Mouse (Mus musculus): ENCODE measurements around the gene Herc3. TPM values are rescaled to one million over a fixed set of nuclear protein-coding genes. Genes with fewer than 3 reads are reported as not detected.

Herc3 gene
- polyA plus RNA-seq, 1 experiment from 2014 or later, result 27.1 TPM

DNA sequence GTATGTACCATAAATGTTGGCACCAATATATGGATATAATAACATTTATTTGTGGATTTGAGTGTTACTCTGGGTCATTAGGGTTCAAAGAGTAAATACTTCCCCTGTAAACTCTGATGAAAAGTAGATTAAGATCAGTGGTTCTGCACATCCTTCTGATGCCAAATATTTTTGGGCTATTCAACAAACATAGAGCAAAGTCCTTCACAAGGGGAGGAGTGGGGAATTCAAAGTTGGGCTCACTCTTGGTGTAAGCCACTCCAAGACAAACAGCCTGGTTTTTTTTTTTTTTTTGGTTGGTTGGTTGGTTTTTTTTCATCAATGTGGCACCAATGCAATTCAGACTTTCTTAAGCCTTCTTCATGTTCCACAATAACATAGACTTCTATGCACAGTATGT, 106.5 kb downstream of the Herc3 start:
- no peak for TF ChIP-seq CTCF (IDR thresholded peaks at IDR 0.05)
- ATAC-seq, result no peak
- ChIA-PET CTCF (interaction anchor here (1.2 to 1.9 kb wide), 3 partner anchors 16 to 35 kb away, joined by 3 to 4 read pairs (median 4); no protein-coding TSS in a partner anchor), POLR2A (no interaction called here)
- H3K27me3 ChIP-seq, result no peaks in the 10 kb centered on the region
- no peak for DNase-seq (ENCODE audit: low read depth, low spot score)
- in situ Hi-C loops (cut with MboI; ENCODE audit: low pct_unique_long_range_greater_than_20kb), result no loop called here

DNA sequence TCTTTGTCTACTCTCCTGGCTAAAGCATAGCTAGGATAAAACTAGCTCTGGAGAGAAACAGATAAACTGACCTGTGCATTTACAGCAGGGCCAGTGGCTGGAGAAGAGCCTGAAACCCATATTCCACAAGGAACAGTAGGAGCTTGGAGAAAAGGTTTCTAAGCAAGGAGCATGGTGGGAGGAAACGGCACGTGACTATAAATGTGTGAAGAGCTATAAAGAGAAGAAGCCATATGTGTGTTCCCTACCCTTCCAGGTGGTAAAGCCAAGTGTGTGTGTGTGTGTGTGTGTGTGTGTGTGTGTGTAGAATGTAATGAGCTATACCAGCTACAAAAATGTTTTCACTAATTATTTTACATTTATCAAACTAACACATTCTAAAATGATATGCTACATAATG, 111.0 kb downstream of the Herc3 start:
- H3K27me3 ChIP-seq, result no peaks in the 10 kb centered on the region
- TF ChIP-seq CTCF (IDR thresholded peaks at IDR 0.05), result no peak
- ChIA-PET POLR2A (no interaction called here), CTCF (interaction anchor here (1.4 kb wide), 1 partner anchor 9 kb away, joined by 4 read pairs; no protein-coding TSS in a partner anchor)
- no peak for ATAC-seq
- no peak for DNase-seq (ENCODE audit: low read depth, low spot score)
- in situ Hi-C loops (cut with MboI; ENCODE audit: low pct_unique_long_range_greater_than_20kb), result no loop called here

DNA sequence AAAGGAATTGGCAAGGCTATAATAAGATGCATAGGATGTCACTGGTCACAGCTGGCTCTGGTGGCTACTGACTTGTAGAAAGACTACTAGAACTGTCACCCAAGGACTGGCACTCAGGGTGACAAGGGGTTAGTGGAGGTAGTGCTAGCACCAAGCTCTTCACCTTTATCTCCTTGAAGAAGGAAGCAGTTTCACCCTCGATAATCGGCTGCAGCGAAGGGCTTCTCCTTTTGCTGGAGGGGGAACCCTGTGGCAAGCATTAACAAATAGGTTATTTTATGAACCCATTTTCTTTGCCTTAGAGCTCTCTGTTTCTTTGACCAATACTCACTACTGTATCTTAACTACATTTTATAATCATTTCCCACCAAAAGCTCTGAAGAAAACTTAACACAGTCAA, 112.7 kb downstream of the Herc3 start:
- ChIA-PET CTCF (interaction anchor here (1.2 to 1.7 kb wide), 2 partner anchors 15 to 252 kb away, joined by 3 to 4 read pairs; no protein-coding TSS in a partner anchor), POLR2A (no interaction called here)
- no peaks in the 10 kb centered on the region for H3K27me3 ChIP-seq
- in situ Hi-C loops (cut with MboI; ENCODE audit: low pct_unique_long_range_greater_than_20kb), result no loop called here
- DNase-seq (ENCODE audit: low read depth, low spot score) (no peak), ATAC-seq (no peak)
- no peak for TF ChIP-seq CTCF (IDR thresholded peaks at IDR 0.05)

DNA sequence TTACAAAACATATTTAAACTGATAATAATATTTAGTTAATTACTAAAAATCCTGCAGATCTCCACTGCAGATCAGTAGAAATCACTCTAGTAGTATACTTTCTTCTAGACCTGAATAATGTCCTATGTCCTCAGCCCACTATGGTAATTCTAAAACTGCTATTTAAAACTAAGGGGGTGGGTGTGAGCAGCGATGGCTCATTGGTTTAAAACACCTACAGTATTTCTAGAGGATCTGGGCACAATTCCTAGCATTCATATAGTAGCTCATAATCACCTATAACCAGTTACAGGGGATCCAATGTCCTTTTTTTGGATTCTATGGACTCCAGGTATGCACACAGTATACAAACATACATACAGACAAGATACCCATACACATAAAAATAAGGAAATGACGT, 115.0 kb downstream of the Herc3 start:
- in situ Hi-C loops (cut with MboI; ENCODE audit: low pct_unique_long_range_greater_than_20kb), result no loop called here
- no peak for TF ChIP-seq CTCF (IDR thresholded peaks at IDR 0.05)
- POLR2A ChIA-PET, result no interaction called here
- DNase-seq (ENCODE audit: low read depth, low spot score) (no peak), ATAC-seq (no peak)
- CTCF ChIA-PET, result no interaction called here
- no peaks in the 10 kb centered on the region for H3K27me3 ChIP-seq

DNA sequence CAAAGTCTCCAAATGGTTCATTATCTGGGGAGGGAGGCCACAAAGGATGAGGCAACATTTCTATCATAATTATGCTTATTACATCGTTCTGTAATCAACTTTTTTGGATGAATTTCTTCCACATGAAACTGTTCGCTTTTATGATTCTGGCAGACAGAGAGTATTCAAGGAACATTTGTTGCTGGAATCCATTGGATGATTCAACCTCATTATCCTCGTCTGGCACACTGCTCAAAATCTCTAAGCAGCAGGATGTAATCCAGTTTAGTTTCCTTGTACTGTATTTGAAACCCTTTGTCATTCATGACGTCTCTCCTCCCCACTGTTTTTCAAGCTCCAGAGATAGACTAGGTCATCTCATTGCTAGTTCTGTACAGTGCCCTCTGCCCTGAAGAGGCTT, 115.6 kb downstream of the Herc3 start:
- ChIA-PET POLR2A (no interaction called here), CTCF (interaction anchor here (1.2 kb wide), 1 partner anchor 10 kb away, joined by 3 read pairs; no protein-coding TSS in a partner anchor)
- H3K27me3 ChIP-seq, result no peaks in the 10 kb centered on the region
- no peak for TF ChIP-seq CTCF (IDR thresholded peaks at IDR 0.05)
- in situ Hi-C loops (cut with MboI; ENCODE audit: low pct_unique_long_range_greater_than_20kb), result no loop called here
- ATAC-seq (no peak), DNase-seq (ENCODE audit: low read depth, low spot score) (no peak)

DNA sequence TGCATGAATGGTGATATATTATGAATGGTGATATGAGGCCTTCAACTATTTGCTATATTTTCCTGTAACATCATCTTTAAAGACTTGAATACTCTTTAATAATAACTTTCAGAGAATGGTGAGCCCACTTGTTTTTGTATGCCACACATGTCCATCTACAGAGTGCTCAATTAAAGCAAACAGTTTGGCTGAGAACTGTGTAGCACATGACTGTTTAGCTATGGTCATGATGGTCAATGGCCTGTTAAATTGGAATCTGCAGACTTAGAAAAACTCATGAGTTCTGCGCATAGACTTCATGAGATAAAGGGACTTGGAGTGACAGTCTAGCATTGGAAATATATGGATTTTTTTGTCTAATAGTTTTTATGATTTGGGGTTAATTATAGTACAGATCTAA, 119.1 kb downstream of the Herc3 start:
- ChIA-PET CTCF (interaction anchor here (1.6 kb wide), 1 partner anchor 11 kb away, joined by 3 read pairs; no protein-coding TSS in a partner anchor), POLR2A (no interaction called here)
- no peak for ATAC-seq
- in situ Hi-C loops (cut with MboI; ENCODE audit: low pct_unique_long_range_greater_than_20kb), result no loop called here
- DNase-seq (ENCODE audit: low read depth, low spot score), result no peak
- no peaks in the 10 kb centered on the region for H3K27me3 ChIP-seq
- no peak for TF ChIP-seq CTCF (IDR thresholded peaks at IDR 0.05)

DNA sequence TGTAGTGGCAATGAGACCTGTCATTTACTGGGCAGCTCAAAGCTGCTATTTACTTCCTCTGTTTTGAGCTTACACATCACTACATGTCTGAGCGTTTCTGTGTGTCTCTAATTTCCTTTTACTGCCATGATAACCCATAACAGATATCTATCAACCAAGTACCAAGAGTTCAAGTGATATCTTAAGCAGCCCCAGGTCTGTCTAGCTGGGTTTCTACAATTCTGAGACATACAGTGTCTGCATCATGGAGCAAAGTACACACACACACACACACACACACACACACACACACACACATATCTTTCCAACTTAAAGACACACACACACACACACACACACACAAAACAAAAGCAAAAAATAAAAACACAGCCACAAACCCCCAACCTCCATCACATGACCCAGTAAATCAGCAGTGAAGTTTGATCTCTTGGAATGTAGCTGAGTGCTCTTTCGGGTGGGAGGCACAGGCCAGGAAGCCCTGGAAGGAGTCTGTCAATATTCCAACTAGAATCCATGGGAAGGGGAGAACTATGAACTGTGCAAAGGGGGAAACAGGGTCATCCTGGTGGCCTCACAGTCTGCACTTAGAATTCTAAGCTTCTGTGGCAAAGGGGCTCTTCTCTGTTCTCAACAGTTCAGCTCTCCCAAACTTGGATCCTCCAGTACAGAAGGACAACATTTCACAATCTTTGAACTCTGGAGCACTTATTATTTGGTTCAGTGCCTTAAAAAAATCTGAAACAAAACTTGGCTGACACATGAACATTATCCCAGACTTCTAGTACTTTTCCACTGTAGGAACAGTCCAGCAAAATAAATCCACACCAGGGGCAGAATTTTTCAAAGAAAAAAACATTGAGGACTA, 120.1 kb downstream of the Herc3 start:
- POLR2A ChIA-PET, result no interaction called here
- no peak for TF ChIP-seq CTCF (IDR thresholded peaks at IDR 0.05)
- in situ Hi-C loops (cut with MboI; ENCODE audit: low pct_unique_long_range_greater_than_20kb), result no loop called here
- H3K27me3 ChIP-seq, result no peaks in the 10 kb centered on the region
- peak; percentile 58 for ATAC-seq
- CTCF ChIA-PET, result interaction anchor here (1.6 to 1.8 kb wide), 2 partner anchors 10 to 47 kb away, joined by 3 read pairs; no protein-coding TSS in a partner anchor
- DNase-seq (ENCODE audit: low read depth, low spot score), result no peak

DNA sequence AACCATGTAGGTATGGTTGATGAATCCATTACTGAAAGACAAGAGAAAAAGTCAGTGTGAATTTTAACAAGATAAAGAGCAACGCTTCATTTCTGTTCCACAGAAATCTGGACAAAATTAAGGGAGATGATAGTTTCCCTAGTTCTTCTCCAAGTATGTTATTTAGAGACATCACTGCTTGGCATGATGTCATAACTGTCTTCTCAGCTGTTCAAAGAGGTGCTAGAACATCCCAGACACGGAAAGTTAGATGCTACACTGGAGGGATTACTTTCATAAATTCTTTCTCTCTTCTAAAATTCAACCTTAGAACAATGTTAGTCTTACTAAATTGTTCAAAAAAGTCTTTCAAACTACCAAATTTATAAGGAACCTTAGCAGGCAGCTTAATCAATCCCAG, 129.3 kb downstream of the Herc3 start:
- POLR2A ChIA-PET, result no interaction called here
- CTCF ChIA-PET, result interaction anchor here (0.8 kb wide), 2 partner anchors 15 to 40 kb away, joined by 3 read pairs; no protein-coding TSS in a partner anchor
- DNase-seq (ENCODE audit: low read depth, low spot score) (no peak), ATAC-seq (no peak)
- no peaks in the 10 kb centered on the region for H3K27me3 ChIP-seq
- in situ Hi-C loops (cut with MboI; ENCODE audit: low pct_unique_long_range_greater_than_20kb), result no loop called here
- no peak for TF ChIP-seq CTCF (IDR thresholded peaks at IDR 0.05)

DNA sequence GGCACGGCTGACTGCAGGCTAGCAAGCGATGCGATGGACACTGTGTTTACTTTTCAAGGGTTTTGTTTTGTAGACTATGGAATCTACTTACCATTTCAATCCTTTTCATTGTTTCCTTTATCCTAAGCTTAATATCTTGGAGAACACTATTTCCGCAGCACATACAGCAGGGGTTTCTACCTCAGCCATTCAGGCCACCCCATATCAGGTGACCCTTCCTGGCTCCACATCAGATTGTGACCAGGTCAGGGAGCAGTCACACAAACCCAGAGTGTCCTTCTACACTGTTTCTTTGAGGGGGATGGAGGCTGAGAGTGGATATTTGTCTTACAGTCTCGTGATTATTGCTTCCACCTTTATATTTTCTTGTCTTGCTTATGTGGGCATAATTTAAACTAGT, 131.4 kb downstream of the Herc3 start:
- POLR2A ChIA-PET, result no interaction called here
- in situ Hi-C loops (cut with MboI; ENCODE audit: low pct_unique_long_range_greater_than_20kb), result no loop called here
- no peaks in the 10 kb centered on the region for H3K27me3 ChIP-seq
- DNase-seq (ENCODE audit: low read depth, low spot score) (no peak), ATAC-seq (no peak)
- CTCF ChIA-PET, result interaction anchor here (2.0 kb wide), 1 partner anchor 14 kb away, joined by 4 read pairs; no protein-coding TSS in a partner anchor
- TF ChIP-seq CTCF (IDR thresholded peaks at IDR 0.05), result no peak

DNA sequence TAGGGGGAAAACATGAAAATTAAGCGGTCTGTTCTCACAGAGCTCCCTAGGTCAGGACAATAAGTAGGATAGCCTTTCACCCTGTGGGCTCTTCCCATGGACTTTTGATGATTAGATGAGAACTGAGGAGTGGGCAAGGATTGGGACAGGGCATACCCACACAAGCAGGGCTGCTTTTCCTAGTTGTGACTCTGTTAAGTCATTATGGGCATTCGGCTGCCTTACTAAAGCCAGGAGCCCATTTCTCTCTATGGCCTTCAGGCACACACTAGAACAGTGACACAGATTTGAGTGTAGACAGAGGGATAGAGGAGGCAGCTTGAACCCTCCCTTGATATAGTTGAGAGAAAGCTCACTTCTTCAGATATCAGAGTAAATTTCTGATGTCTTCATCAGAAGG, 132.8 kb downstream of the Herc3 start:
- in situ Hi-C loops (cut with MboI; ENCODE audit: low pct_unique_long_range_greater_than_20kb), result no loop called here
- CTCF ChIA-PET, result interaction anchor here (0.9 kb wide), 1 partner anchor 35 kb away, joined by 3 read pairs; no protein-coding TSS in a partner anchor
- POLR2A ChIA-PET, result no interaction called here
- TF ChIP-seq CTCF (IDR thresholded peaks at IDR 0.05), result no peak
- no peaks in the 10 kb centered on the region for H3K27me3 ChIP-seq
- ATAC-seq (no peak), DNase-seq (ENCODE audit: low read depth, low spot score) (no peak)

DNA sequence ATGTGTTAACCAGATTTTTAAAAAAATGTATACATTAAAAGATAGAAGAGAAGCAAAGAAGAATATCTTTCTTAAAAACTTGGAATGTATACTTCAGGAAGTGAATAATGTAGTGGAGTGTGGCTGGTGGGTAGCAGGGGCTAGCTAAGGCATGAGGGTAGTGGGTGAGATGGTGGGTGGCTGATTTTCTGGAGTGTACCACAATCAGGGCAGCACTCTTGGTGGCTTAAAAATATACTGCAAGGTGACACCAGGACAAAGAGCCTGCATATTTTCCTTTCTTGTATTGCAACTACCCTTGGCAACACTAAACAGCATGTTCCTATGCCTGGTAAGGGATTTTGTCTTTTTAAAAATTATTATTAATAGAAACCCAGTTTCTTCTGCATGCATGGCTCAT, 133.3 kb downstream of the Herc3 start:
- DNase-seq (ENCODE audit: low read depth, low spot score) (no peak), ATAC-seq (no peak)
- in situ Hi-C loops (cut with MboI; ENCODE audit: low pct_unique_long_range_greater_than_20kb), result no loop called here
- H3K27me3 ChIP-seq, result no peaks in the 10 kb centered on the region
- TF ChIP-seq CTCF (IDR thresholded peaks at IDR 0.05), result no peak
- CTCF ChIA-PET, result interaction anchor here (0.9 kb wide), 1 partner anchor 34 kb away, joined by 3 read pairs; no protein-coding TSS in a partner anchor
- POLR2A ChIA-PET, result no interaction called here

All from Patski (cell line).